Mouse (Mus musculus) liver, adult 2 months (tissue): ENCODE measurements at regions not wholly inside any gene's neighbourhood (a gene's known extent, or its start where the extent isn't known, plus 50 kb on each side); places are given as distances from the start of the nearest gene placed in this dataset.

ENCODE experiments used
- DNase-seq: peaks from one replicate; pipeline ENCODE4 v3.0.0-alpha.2; 2011; ENCODE audit warnings: low read depth, low spot score; ENCODE audit errors: extremely low read depth
- H3K27ac ChIP-seq: fragments of 200-500 bp; replicated peaks from 2 replicates; pipeline ENCODE4 v1.5.1; 2012; ENCODE audit warnings: low read depth, mild to moderate bottlenecking, control low read depth, inconsistent platforms, low read length; ENCODE audit not compliant: insufficient read depth
- H3K27me3 ChIP-seq: fragments of 200-500 bp; 2 replicates; pipeline ENCODE4 v1.6.1; 2012; ENCODE audit warnings: mild to moderate bottlenecking, moderate library complexity, low read length, inconsistent platforms; ENCODE audit not compliant: control insufficient read depth, insufficient read depth
- H3K36me3 ChIP-seq: fragments of 200-500 bp; 2 replicates; pipeline ENCODE4 v1.6.1; 2012; ENCODE audit warnings: low read length, inconsistent platforms; ENCODE audit not compliant: control insufficient read depth, insufficient read depth
- H3K4me1 ChIP-seq: fragments of 200-500 bp; 2 replicates; pipeline ENCODE4 v1.6.1; 2011; ENCODE audit warnings: low read length; ENCODE audit not compliant: control insufficient read depth, insufficient read depth
- H3K4me3 ChIP-seq: fragments of 200-500 bp; 2 replicates; pipeline ENCODE4 v1.5.1; 2011; ENCODE audit warnings: low read depth, mild to moderate bottlenecking, control low read depth, low read length, moderate library complexity; ENCODE audit not compliant: insufficient read depth
- H3K79me2 ChIP-seq: fragments of 200-500 bp; 2 replicates; pipeline ENCODE4 v1.6.1; 2012; ENCODE audit warnings: inconsistent platforms, mild to moderate bottlenecking, low read length, moderate library complexity; ENCODE audit not compliant: control insufficient read depth, insufficient read depth
- H3K9ac ChIP-seq: fragments of 200-500 bp; 2 replicates; pipeline ENCODE4 v1.6.1; 2012; ENCODE audit warnings: low read depth, mild to moderate bottlenecking, control low read depth, inconsistent platforms, low read length
- CTCF ChIP-seq: fragments of 200-500 bp; IDR thresholded peaks from 2 replicates; pipeline ENCODE4 v1.5.1; 2011; ENCODE audit warnings: low read depth, low read length, control low read depth
- POLR2A ChIP-seq: fragments of 200-500 bp; IDR thresholded peaks from 2 replicates; pipeline ENCODE4 v1.6.1; 2011; ENCODE audit warnings: low read length, control low read depth; ENCODE audit not compliant: insufficient read depth; ENCODE audit errors: extremely low read depth
- WGBS: fragments of 180-500 bp; shearing (Covaris S2); methylation state at CpG from one replicate; pipeline ENCODE4 v1.1.7; 2018; 5-methylcytosine and 5-hydroxymethylcytosine counted together

DNA sequence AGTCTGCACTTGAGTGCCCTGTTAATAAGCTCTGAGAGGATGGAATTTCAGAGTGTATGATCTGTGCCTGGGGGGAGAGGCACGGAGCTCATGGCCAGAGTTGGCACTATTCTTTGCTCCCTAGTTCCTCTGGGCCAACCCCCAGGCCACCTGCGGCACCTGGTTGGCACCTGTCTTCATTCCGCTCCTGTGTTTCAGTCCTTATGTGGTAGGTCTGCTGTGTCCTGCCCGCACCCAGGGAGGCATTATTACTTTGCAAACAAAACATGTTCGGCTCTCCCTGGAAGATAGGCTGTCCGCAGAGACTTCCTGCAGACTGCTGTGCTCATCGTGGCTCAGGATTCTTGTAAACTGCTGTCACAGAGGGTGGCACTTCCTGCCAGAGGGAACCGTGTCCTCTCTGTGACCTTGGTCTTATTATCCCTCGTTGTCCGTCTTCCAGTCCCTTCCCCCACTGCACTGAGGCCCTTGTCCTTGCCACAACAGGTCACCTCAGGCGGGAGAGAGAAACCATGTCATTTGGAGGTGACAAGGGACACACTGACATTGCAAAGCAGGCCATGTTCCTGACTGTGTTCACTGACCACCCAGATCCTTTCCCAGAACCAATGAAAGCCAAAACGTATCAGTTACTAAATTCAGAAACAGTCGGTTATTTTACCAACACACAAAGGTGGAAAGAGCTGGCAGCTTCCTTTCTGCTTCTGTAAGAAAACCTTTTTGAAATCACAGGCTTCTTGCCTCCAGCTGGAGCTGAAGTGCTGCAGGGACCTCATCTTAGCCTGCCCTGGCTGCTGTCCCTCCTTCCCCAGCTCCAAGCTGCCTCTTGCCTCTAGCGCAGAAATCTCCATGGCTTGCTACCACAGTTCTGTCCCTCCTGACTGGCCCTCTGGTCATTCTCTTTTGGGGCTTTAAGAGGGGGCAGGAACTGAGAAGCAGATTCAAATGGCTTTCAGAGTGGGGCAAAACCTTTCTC is 777.0 kb upstream of the Car8 start:
- peak overlapping the region; percentile 56 for H3K27ac ChIP-seq
- H3K4me3 ChIP-seq = no peak overlapping the region
- no peak for TF ChIP-seq CTCF
- TF ChIP-seq POLR2A = no peak
- H3K27me3 ChIP-seq = no peaks in the 10 kb centered on the region
- H3K4me1 ChIP-seq = peaks cover 2% of the 10 kb centered on the region; the same call in 1 of the 2 replicates
- H3K36me3 ChIP-seq = no peaks in the 10 kb centered on the region
- no peaks in the 10 kb centered on the region for H3K79me2 ChIP-seq
- WGBS = 46% methylated on average over 14 of the region's 14 CpGs
- H3K9ac ChIP-seq = no peak overlapping the region
- peak; percentile 18 for DNase-seq

DNA sequence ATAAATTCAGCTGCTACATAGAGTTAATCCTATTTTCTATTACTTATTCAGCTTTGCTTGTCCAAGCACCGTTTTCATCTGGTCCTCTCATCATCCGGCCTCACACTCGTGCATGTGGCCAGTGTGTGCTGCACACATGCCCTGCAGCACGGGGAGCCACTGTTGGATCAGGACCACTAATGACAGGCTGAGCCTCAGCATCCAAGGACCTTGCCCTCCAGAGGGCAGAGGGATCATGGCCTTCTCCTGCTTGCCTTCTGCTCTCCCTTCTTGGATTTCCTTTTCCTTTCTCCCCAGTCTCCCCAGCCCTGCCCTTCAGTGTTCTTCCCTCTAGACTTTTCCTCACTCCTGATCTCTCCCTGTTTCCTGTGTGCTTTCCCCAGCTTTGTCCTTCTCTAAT is 776.1 kb upstream of the Car8 start:
- H3K79me2 ChIP-seq = no peaks in the 10 kb centered on the region
- DNase-seq = no peak
- H3K4me1 ChIP-seq = peaks cover 2% of the 10 kb centered on the region; the same call in 1 of the 2 replicates
- WGBS = 60% methylated on average over 4 of the region's 4 CpGs
- H3K9ac ChIP-seq = no peak overlapping the region
- no peak overlapping the region for H3K27ac ChIP-seq
- H3K36me3 ChIP-seq = no peaks in the 10 kb centered on the region
- no peak overlapping the region for H3K4me3 ChIP-seq
- TF ChIP-seq CTCF = no peak
- no peak for TF ChIP-seq POLR2A
- no peaks in the 10 kb centered on the region for H3K27me3 ChIP-seq

DNA sequence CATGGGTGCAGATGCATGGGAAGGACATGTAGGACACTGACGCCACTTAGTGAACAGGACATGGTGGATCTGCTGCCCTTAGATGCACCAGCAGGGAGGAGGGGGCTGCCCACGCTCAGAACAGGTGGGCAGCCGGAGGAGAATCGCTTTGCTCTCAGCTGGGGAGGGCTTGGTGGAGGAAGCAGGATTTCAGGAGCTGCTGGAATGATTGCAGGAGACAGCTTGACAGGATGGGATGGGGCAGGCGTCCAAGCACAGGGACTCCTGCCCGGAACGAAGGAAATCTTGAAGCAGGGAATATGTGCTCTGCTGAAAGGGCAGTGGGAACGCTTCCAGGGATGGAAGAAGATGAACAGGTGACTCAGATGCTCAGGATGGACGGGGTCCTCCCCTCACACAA is 773.9 kb upstream of the Car8 start:
- TF ChIP-seq POLR2A = no peak
- no peak for TF ChIP-seq CTCF
- H3K36me3 ChIP-seq = no peaks in the 10 kb centered on the region
- WGBS = 69% methylated on average over 9 of the region's 9 CpGs
- H3K4me3 ChIP-seq = no peak overlapping the region
- H3K4me1 ChIP-seq = peaks cover 2% of the 10 kb centered on the region; the same call in 1 of the 2 replicates
- no peak overlapping the region for H3K27ac ChIP-seq
- H3K27me3 ChIP-seq = no peaks in the 10 kb centered on the region
- H3K79me2 ChIP-seq = no peaks in the 10 kb centered on the region
- no peak for DNase-seq
- H3K9ac ChIP-seq = no peak overlapping the region

DNA sequence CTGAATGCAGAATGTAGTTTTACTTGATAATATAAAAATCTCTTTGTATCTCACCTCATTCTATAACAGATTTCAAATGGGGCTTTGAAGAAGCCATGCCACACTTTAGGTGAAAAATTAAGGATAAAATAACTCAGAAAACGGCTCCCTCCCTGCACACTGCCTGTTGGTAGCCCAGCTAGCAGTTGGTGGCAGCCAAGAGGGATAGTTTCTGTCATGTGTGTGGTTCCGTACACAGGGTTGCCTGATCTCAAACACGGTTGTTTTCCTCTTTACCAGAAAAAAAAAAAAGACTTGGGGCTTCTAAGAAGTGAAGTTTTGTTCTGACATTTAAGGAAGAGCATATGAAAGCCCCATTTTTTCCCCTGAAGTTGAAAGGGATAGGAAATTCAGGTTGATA is 773.1 kb upstream of the Car8 start:
- Histone ChIP-seq H3K4me1 (peaks cover 2% of the 10 kb centered on the region; the same call in 1 of the 2 replicates), H3K4me3 (no peak overlapping the region), H3K79me2 (no peaks in the 10 kb centered on the region), H3K36me3 (no peaks in the 10 kb centered on the region), H3K27me3 (no peaks in the 10 kb centered on the region), H3K27ac (no peak overlapping the region), H3K9ac (no peak overlapping the region)
- 76% methylated on average over 3 of the region's 3 CpGs for WGBS
- TF ChIP-seq POLR2A = no peak
- no peak for TF ChIP-seq CTCF
- no peak for DNase-seq

- no peak overlapping the region for H3K9ac ChIP-seq
- WGBS = 35% methylated on average over 7 of the region's 7 CpGs
- H3K36me3 ChIP-seq = no peaks in the 10 kb centered on the region
- peaks cover 2% of the 10 kb centered on the region; the same call in 1 of the 2 replicates for H3K4me1 ChIP-seq
- H3K27me3 ChIP-seq = no peaks in the 10 kb centered on the region
- no peak for TF ChIP-seq POLR2A
- TF ChIP-seq CTCF = no peak
- DNase-seq = no peak
- H3K27ac ChIP-seq = no peak overlapping the region
- no peaks in the 10 kb centered on the region for H3K79me2 ChIP-seq
- H3K4me3 ChIP-seq = no peak overlapping the region
Measured at GRCm38 (mm10) chr4:9011129-9011518, 772.3 kb upstream of the Car8 start.
